Mouse (Mus musculus) forebrain, embryonic 11.5 days (tissue): Measurements from ENCODE around the gene Sphk1. TPM values are rescaled to one million over a fixed set of nuclear protein-coding genes. Genes with fewer than 3 reads are reported as not detected.

ENCODE experiments used
- ATAC-seq: fragments of 200-750 bp; cut with Nextera tagmentation; replicated peaks from 2 replicates; pipeline ENCODE4 v1.8.0; 2017; ENCODE audit warnings: moderate TSS enrichment; ENCODE audit not compliant: low FRiP score
- DNase-seq: peaks from one replicate; pipeline ENCODE4 v3.0.0-alpha.2; 2017; ENCODE audit warnings: low spot score
- H3K27ac ChIP-seq: fragments of 300-500 bp; sonication (generic); 2 replicates; pipeline ENCODE4 v1.5.1; 2014; ENCODE audit warnings: low read depth, low read length
- H3K27me3 ChIP-seq: fragments of 300-500 bp; sonication (generic); 2 replicates; pipeline ENCODE4 v1.6.1; 2014; ENCODE audit warnings: mild to moderate bottlenecking, low read length, mixed read lengths; ENCODE audit not compliant: control insufficient read depth, insufficient read depth
- H3K36me3 ChIP-seq: fragments of 300-500 bp; sonication (generic); 2 replicates; pipeline ENCODE4 v1.6.1; 2014; ENCODE audit warnings: mild to moderate bottlenecking, low read length, moderate library complexity, mixed read lengths; ENCODE audit not compliant: control insufficient read depth, insufficient read depth
- H3K4me1 ChIP-seq: fragments of 300-500 bp; sonication (generic); replicated peaks from 2 replicates; pipeline ENCODE4 v1.6.1; 2014; ENCODE audit warnings: low read length, mixed read lengths; ENCODE audit not compliant: control insufficient read depth, insufficient read depth
- H3K4me2 ChIP-seq: fragments of 300-500 bp; sonication (generic); 2 replicates; pipeline ENCODE4 v1.6.1; 2014; ENCODE audit warnings: low read depth, mild to moderate bottlenecking, low read length, moderate library complexity, mixed read lengths; ENCODE audit not compliant: severe bottlenecking
- H3K4me3 ChIP-seq: fragments of 300-500 bp; sonication (generic); 2 replicates; pipeline ENCODE4 v1.5.1; 2014; ENCODE audit warnings: low read depth, low read length
- H3K9ac ChIP-seq: fragments of 300-500 bp; sonication (generic); 2 replicates; pipeline ENCODE4 v1.6.1; 2014; ENCODE audit warnings: low read length
- H3K9me3 ChIP-seq: fragments of 300-500 bp; sonication (generic); 2 replicates; pipeline ENCODE4 v1.6.1; 2016; ENCODE audit warnings: low read length, mixed read lengths; ENCODE audit not compliant: control insufficient read depth
- WGBS: fragments of 180-500 bp; shearing (Covaris S2); extraction: QIAGEN DNeasy Blood & Tissue Kit; methylation state at CpG from one replicate; pipeline ENCODE4 v1.1.7; 2014; 5-methylcytosine and 5-hydroxymethylcytosine counted together
- polyA plus RNA-seq: library from polyadenylated mRNA; unstranded; fragments of >200 nt; fragmentation: Nextera tagmentation; extraction: Ambion mirVana; gene quantifications from 2 replicates; pipeline ENCODE4 v1.2.1, GENCODE M21; 2014

Sphk1 gene
- polyA plus RNA-seq, 1 experiment from 2014 or later: 3.8 TPM

DNA sequence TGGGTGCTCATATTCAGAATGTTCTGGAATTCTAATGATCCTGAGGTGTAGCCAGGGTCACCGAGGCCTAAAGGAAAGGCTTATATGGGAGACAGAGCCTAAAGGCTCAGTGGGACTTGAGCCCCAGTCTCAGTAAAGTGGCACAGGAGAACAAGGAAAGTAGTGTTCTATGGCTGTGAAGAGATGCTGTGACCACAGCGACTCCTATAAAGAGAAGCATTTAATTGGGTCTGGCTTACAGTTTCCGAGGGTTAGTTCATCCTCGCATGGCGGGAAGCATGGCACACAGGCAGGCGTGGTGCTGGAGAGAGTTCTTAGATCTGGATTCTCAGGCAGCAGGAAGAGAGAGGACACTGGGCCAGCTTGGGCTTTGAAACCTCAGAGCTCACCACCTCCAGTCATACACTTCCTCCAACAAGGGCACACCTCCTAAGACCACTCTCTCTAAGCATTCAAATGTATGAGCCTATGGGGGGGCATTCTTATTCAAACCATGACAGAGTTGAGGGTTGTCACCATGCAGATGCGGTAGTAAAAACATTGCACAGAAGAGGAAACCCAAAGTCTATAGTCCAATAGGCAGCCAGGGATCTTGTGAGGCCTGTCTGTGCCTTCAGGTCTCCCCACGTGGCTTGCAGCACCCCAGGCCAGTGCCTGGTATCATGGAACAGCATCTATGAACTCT is 1.9 kb upstream of the Sphk1 start:
- peaks cover 37% of the 10 kb centered on the region for H3K27me3 ChIP-seq
- no peak overlapping the region for H3K9ac ChIP-seq

GRCm38 (mm10) chr11:116531371-116532191 is 856 bp downstream of the Sphk1 start:
- DNase-seq (peak; percentile 62), ATAC-seq (no peak)
- Histone ChIP-seq H3K36me3 (no peaks in the 10 kb centered on the region), H3K4me3 (peak overlapping the region; percentile 43), H3K27ac (no peak overlapping the region), H3K9ac (peak overlapping the region; percentile 35), H3K4me2 (peak overlapping the region; percentile 94), H3K9me3 (no peaks in the 10 kb centered on the region), H3K27me3 (peaks cover 43% of the 10 kb centered on the region), H3K4me1 (peaks cover 30% of the 10 kb centered on the region)
- 2% methylated on average over 48 of the region's 48 CpGs for WGBS

More for the DNA sequence above, 1.9 kb upstream of the Sphk1 start:
- Histone ChIP-seq H3K4me1 (peaks cover 27% of the 10 kb centered on the region), H3K9me3 (no peaks in the 10 kb centered on the region), H3K36me3 (no peaks in the 10 kb centered on the region), H3K27ac (no peak overlapping the region), H3K4me2 (no peak overlapping the region), H3K4me3 (no peak overlapping the region)
- no peak for ATAC-seq
- WGBS: 79% methylated on average over 8 of the region's 8 CpGs
- no peak for DNase-seq

GRCm38 (mm10) chr11:116532262-116532809 is 1.6 kb downstream of the Sphk1 start:
- Histone ChIP-seq H3K27ac (no peak overlapping the region), H3K9me3 (no peaks in the 10 kb centered on the region), H3K9ac (peak overlapping the region; percentile 49), H3K36me3 (no peaks in the 10 kb centered on the region), H3K4me1 (peaks cover 30% of the 10 kb centered on the region), H3K4me2 (peak overlapping the region; percentile 94), H3K27me3 (peaks cover 43% of the 10 kb centered on the region), H3K4me3 (peak overlapping the region; percentile 43)
- under 1% methylated on average over 30 of the region's 30 CpGs for WGBS
- DNase-seq: peak; percentile 67
- ATAC-seq: no peak

DNA sequence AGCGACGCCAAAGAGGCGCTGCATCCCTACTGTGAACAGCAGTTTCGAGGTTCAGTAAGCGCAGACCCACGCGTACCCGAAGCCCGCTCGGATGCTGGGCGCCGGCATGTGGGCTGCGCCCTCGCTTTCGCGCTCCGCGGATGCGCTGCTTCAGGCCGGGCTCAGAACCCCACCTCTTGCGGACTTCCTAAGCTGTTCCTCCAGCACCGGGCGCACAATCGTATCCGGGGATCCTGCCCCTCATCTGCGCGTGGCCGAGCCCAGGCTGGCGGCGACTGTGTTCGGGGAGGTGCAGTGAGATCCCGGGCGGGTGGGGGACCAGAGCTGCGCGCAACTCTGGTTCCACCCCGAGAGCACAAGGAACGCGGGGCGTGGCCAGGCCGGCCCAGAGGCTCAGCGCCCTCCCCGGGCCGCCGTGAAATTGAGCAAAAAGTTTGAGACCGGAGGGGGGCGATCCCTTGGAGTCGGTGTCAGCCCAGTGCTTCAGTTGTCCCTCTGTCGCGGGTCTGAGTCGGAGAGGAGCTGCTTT is 2.1 kb downstream of the Sphk1 start:
- Histone ChIP-seq H3K4me2 (peak overlapping the region; percentile 94), H3K27ac (no peak overlapping the region), H3K9ac (peak overlapping the region; percentile 49), H3K27me3 (peaks cover 43% of the 10 kb centered on the region), H3K4me1 (peaks cover 30% of the 10 kb centered on the region), H3K9me3 (no peaks in the 10 kb centered on the region), H3K36me3 (no peaks in the 10 kb centered on the region), H3K4me3 (peak overlapping the region; percentile 43)
- ATAC-seq (no peak; the same call in 1 of the 2 replicates), DNase-seq (peak; percentile 79)
- WGBS: under 1% methylated on average over 50 of the region's 50 CpGs

GRCm38 (mm10) chr11:116533341-116534153 is 2.8 kb downstream of the Sphk1 start:
- peaks cover 43% of the 10 kb centered on the region for H3K27me3 ChIP-seq

DNA sequence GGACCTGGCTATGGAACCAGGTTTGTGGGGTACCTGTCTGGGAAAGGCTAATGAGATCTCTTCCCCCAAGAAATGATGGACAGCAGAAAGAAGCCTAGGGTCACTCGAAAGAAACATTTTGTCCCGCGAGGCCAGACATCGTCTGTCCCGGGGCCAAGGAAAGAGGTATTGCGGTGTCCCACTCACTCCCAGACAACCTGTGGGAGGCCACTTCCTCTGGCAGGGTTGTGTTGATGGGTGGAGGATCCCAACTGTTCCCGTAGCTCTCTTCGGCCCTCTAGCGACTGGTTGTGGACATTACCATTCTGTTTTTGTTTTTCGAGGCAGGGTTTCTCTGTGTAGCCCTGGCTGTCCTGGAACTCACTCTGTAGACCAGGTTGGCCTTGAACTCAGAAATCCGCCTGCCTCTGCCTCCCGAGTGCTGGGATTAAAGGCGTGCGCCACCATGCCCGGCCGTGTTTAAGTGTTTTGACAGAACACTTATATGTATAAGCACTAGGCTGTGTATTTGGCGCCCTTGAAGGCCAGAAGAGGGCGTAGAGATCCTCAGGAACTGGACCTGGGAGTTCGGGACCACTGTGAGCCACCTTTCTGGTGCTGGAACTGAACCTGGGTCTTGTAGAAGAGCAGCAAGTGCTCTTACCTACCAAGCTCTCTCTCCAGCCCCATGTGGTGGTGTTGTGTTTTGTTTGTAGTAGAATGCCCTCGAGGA is 3.6 kb downstream of the Sphk1 start:
- ATAC-seq: no peak; the same call in 1 of the 2 replicates
- H3K4me3 ChIP-seq: peak overlapping the region; percentile 43
- no peaks in the 10 kb centered on the region for H3K36me3 ChIP-seq
- H3K9me3 ChIP-seq: no peaks in the 10 kb centered on the region
- 18% methylated on average over 20 of the region's 20 CpGs for WGBS
- no peak overlapping the region for H3K27ac ChIP-seq
- H3K27me3 ChIP-seq: peaks cover 43% of the 10 kb centered on the region
- H3K4me1 ChIP-seq: peaks cover 30% of the 10 kb centered on the region
- peak overlapping the region; percentile 94 for H3K4me2 ChIP-seq
- H3K9ac ChIP-seq: no peak overlapping the region
- peak; percentile 83 for DNase-seq

More at GRCm38 (mm10) chr11:116533341-116534153, 2.8 kb downstream of the Sphk1 start:
- H3K4me2 ChIP-seq: peak overlapping the region; percentile 94
- peaks cover 30% of the 10 kb centered on the region for H3K4me1 ChIP-seq
- peak overlapping the region; percentile 43 for H3K4me3 ChIP-seq
- under 1% methylated on average over 62 of the region's 63 CpGs for WGBS
- peak overlapping the region; percentile 29; the same call in 1 of the 2 replicates for H3K9ac ChIP-seq
- no peak overlapping the region for H3K27ac ChIP-seq
- no peaks in the 10 kb centered on the region for H3K9me3 ChIP-seq
- ATAC-seq (peak; percentile 40; the same call in 1 of the 2 replicates), DNase-seq (peak; percentile 75)
- no peaks in the 10 kb centered on the region for H3K36me3 ChIP-seq

GRCm38 (mm10) chr11:116536685-116537084 is 6.0 kb downstream of the Sphk1 start:
- no peak overlapping the region for H3K4me3 ChIP-seq
- H3K9me3 ChIP-seq: no peaks in the 10 kb centered on the region
- H3K9ac ChIP-seq: no peak overlapping the region
- H3K27me3 ChIP-seq: peaks cover 27% of the 10 kb centered on the region
- 94% methylated on average over 7 of the region's 7 CpGs for WGBS
- DNase-seq (no peak), ATAC-seq (no peak)
- peaks cover 8% of the 10 kb centered on the region; the same call in 1 of the 2 replicates for H3K36me3 ChIP-seq
- no peak overlapping the region for H3K27ac ChIP-seq
- H3K4me1 ChIP-seq: peaks cover 20% of the 10 kb centered on the region
- no peak overlapping the region for H3K4me2 ChIP-seq
